Comparison of ENCODE assay signal across 20 mouse cellular contexts in genomic region chr1:177693486-177694252, GRCm38 (mm10). TPM values are rescaled to one million over a fixed set of nuclear protein-coding genes. Genes with fewer than 3 reads are reported as not detected.
DNase-seq lines count a peak whose midpoint lies in the region; ATAC-seq and TF ChIP-seq lines count a peak whose summit lies in the region.
"Had no signal": no experiment of that assay in that cellular context is flagged by ENCODE, and none has a peak within 500 bp of the region (broad histone marks: within the 10 kb centered on the region; RNA-seq: fewer than 3 reads in every experiment).

No protein-coding gene starts in this region.

- H3K9ac ChIP-seq in lung, embryonic 14.5 days: no peak overlapping the region
- no peak overlapping the region for H3K9ac ChIP-seq in stomach, embryonic 15.5 days
- H3K9ac ChIP-seq: forebrain, embryonic 15.5 days; hindbrain, embryonic 12.5 days; liver, embryonic 12.5 days; midbrain, embryonic 15.5 days had no signal

- H3K27me3 ChIP-seq in lung, embryonic 14.5 days (ENCODE audit: insufficient read depth, low read length): no peaks in the 10 kb centered on the region
- H3K27me3 ChIP-seq in stomach, embryonic 15.5 days (replicated peaks): no peaks in the 10 kb centered on the region
- H3K27me3 ChIP-seq: forebrain, embryonic 15.5 days; hindbrain, embryonic 12.5 days; liver, embryonic 12.5 days; midbrain, embryonic 15.5 days had no signal

- DNase-seq in cerebellum, postnatal 10 days: peak; percentile 84
- DNase-seq in cerebellum, postnatal 4 days (ENCODE audit: low spot score in 2 of 2): no peak
- DNase-seq in lung, embryonic 14.5 days: peak; percentile 59
- DNase-seq in lung, postnatal 10 days: no peak
- peak; percentile 50 to 73 for DNase-seq in cerebellum, postnatal 25 days
- no peak for DNase-seq in thymus, postnatal 14 days
- DNase-seq: adrenal gland, postnatal 14 days; layer of hippocampus, postnatal 36 days; thymus, postnatal 25 days had no signal

- TF ChIP-seq CTCF in lung, embryonic 14.5 days (IDR thresholded peaks at IDR 0.05; ENCODE audit: low read depth): no peak

- H3K27ac ChIP-seq in lung, embryonic 14.5 days (ENCODE audit: low read depth): no peak overlapping the region
- H3K27ac ChIP-seq in stomach, embryonic 15.5 days: no peak overlapping the region; the same call in 1 of the 2 replicates
- H3K27ac ChIP-seq: forebrain, embryonic 15.5 days; hindbrain, embryonic 12.5 days; liver, embryonic 12.5 days; midbrain, embryonic 15.5 days had no signal

- no peaks in the 10 kb centered on the region for H3K9me3 ChIP-seq in lung, embryonic 14.5 days (ENCODE audit: low read depth, low read length)
- no peaks in the 10 kb centered on the region for H3K9me3 ChIP-seq in stomach, embryonic 15.5 days
- H3K9me3 ChIP-seq: forebrain, embryonic 15.5 days; hindbrain, embryonic 12.5 days; liver, embryonic 12.5 days; midbrain, embryonic 15.5 days had no signal

- ATAC-seq in lung, embryonic 14.5 days (ENCODE audit: insufficient read depth): peak; percentile 47; the same call in 1 of the 2 replicates
- peak; percentile 44; the same call in 1 of the 2 replicates for ATAC-seq in stomach, embryonic 15.5 days (ENCODE audit: insufficient read depth, low FRiP score, low read depth)
- ATAC-seq: forebrain, embryonic 15.5 days; liver, embryonic 12.5 days; lung, postnatal 0 days; midbrain, embryonic 15.5 days had no signal

- WGBS in lung, embryonic 14.5 days: 56% methylated on average over 9 of the region's 9 CpGs
- WGBS in stomach, embryonic 15.5 days: 61% methylated on average over 9 of the region's 9 CpGs

- H3K4me3 ChIP-seq in lung, embryonic 14.5 days (ENCODE audit: low read depth, low read length): no peak overlapping the region
- H3K4me3 ChIP-seq in stomach, embryonic 15.5 days (replicated peaks): no peak overlapping the region
- H3K4me3 ChIP-seq: forebrain, embryonic 15.5 days; hindbrain, embryonic 12.5 days; liver, embryonic 12.5 days; midbrain, embryonic 15.5 days had no signal

- no peak overlapping the region for H3K4me2 ChIP-seq in lung, embryonic 14.5 days
- no peak overlapping the region for H3K4me2 ChIP-seq in stomach, embryonic 15.5 days
- H3K4me2 ChIP-seq: forebrain, embryonic 15.5 days; hindbrain, embryonic 12.5 days; liver, embryonic 12.5 days; midbrain, embryonic 15.5 days had no signal

- no peaks in the 10 kb centered on the region for H3K4me1 ChIP-seq in lung, embryonic 14.5 days (ENCODE audit: insufficient read depth)
- 0 out of 2 replicates have a peak, but pooled peaks cover 7% of the 10 kb centered on the region for H3K4me1 ChIP-seq in stomach, embryonic 15.5 days
- H3K4me1 ChIP-seq: forebrain, embryonic 15.5 days; hindbrain, embryonic 12.5 days; liver, embryonic 12.5 days; midbrain, embryonic 15.5 days had no signal

- no peaks in the 10 kb centered on the region for H3K36me3 ChIP-seq in lung, embryonic 14.5 days (ENCODE audit: insufficient read depth)
- no peaks in the 10 kb centered on the region for H3K36me3 ChIP-seq in stomach, embryonic 15.5 days
- H3K36me3 ChIP-seq: forebrain, embryonic 15.5 days; hindbrain, embryonic 12.5 days; liver, embryonic 12.5 days; midbrain, embryonic 15.5 days had no signal

RNA-seq across cellular contexts. Expression of gene 1700016C15Rik, which starts 35.9 kb away (rescaled TPM):
- not detected in 2 replicates for polyA plus RNA-seq in lung, embryonic 14.5 days (2014; fragmentation: Nextera tagmentation; extraction: Ambion mirVana)
- not detected in 2 replicates for polyA plus RNA-seq in stomach, embryonic 15.5 days (2015; fragmentation: Nextera tagmentation; extraction: Ambion mirVana)
- polyA plus RNA-seq: C2C12; forebrain, embryonic 15.5 days; heart, embryonic 16.5 days; hindbrain, embryonic 12.5 days; intestine, embryonic 14.5 days; kidney, embryonic 14.5 days; limb, embryonic 11.5 days; liver, embryonic 12.5 days; midbrain, embryonic 15.5 days had no signal

Comparison
In these comparisons a context has a peak if more than half of its experiments do, and no peak if none do; other contexts are left out.
1. DNase-seq: peak in cerebellum, postnatal 10 days (2 of 2), lung, embryonic 14.5 days (single experiment) and cerebellum, postnatal 25 days (2 of 2); none in cerebellum, postnatal 4 days (0 of 2), lung, postnatal 10 days (single experiment) and thymus, postnatal 14 days (single experiment).